Mouse (Mus musculus) liver, adult 2 months (tissue): ENCODE data around the gene Rab11a. TPM values are rescaled to one million over a fixed set of nuclear protein-coding genes. Genes with fewer than 3 reads are reported as not detected.
"Not testable (repeated sequence)": the region's sequence is repeated elsewhere in the genome, so short reads cannot be mapped to it uniquely, and the experiment has no call there.

Experiments used
- DNase-seq: peaks from one replicate; pipeline ENCODE4 v3.0.0-alpha.2; 2011; ENCODE audit warnings: low read depth, low spot score; ENCODE audit errors: extremely low read depth
- H3K27ac ChIP-seq: fragments of 200-500 bp; replicated peaks from 2 replicates; pipeline ENCODE4 v1.5.1; 2012; ENCODE audit warnings: low read depth, mild to moderate bottlenecking, control low read depth, inconsistent platforms, low read length; ENCODE audit not compliant: insufficient read depth
- H3K27me3 ChIP-seq: fragments of 200-500 bp; 2 replicates; pipeline ENCODE4 v1.6.1; 2012; ENCODE audit warnings: mild to moderate bottlenecking, moderate library complexity, low read length, inconsistent platforms; ENCODE audit not compliant: control insufficient read depth, insufficient read depth
- H3K36me3 ChIP-seq: fragments of 200-500 bp; 2 replicates; pipeline ENCODE4 v1.6.1; 2012; ENCODE audit warnings: low read length, inconsistent platforms; ENCODE audit not compliant: control insufficient read depth, insufficient read depth
- H3K4me1 ChIP-seq: fragments of 200-500 bp; 2 replicates; pipeline ENCODE4 v1.6.1; 2011; ENCODE audit warnings: low read length; ENCODE audit not compliant: control insufficient read depth, insufficient read depth
- H3K4me3 ChIP-seq: fragments of 200-500 bp; 2 replicates; pipeline ENCODE4 v1.5.1; 2011; ENCODE audit warnings: low read depth, mild to moderate bottlenecking, control low read depth, low read length, moderate library complexity; ENCODE audit not compliant: insufficient read depth
- H3K79me2 ChIP-seq: fragments of 200-500 bp; 2 replicates; pipeline ENCODE4 v1.6.1; 2012; ENCODE audit warnings: inconsistent platforms, mild to moderate bottlenecking, low read length, moderate library complexity; ENCODE audit not compliant: control insufficient read depth, insufficient read depth
- H3K9ac ChIP-seq: fragments of 200-500 bp; 2 replicates; pipeline ENCODE4 v1.6.1; 2012; ENCODE audit warnings: low read depth, mild to moderate bottlenecking, control low read depth, inconsistent platforms, low read length
- CTCF ChIP-seq: fragments of 200-500 bp; IDR thresholded peaks from 2 replicates; pipeline ENCODE4 v1.5.1; 2011; ENCODE audit warnings: low read depth, low read length, control low read depth
- POLR2A ChIP-seq: fragments of 200-500 bp; IDR thresholded peaks from 2 replicates; pipeline ENCODE4 v1.6.1; 2011; ENCODE audit warnings: low read length, control low read depth; ENCODE audit not compliant: insufficient read depth; ENCODE audit errors: extremely low read depth
- WGBS: fragments of 180-500 bp; shearing (Covaris S2); methylation state at CpG from one replicate; pipeline ENCODE4 v1.1.7; 2018; 5-methylcytosine and 5-hydroxymethylcytosine counted together
- polyA plus RNA-seq: library from polyadenylated mRNA; depleted of rRNA; stranded (reverse); fragments of >200 nt; gene quantifications from 2 replicates; pipeline ENCODE4 v1.2.3, GENCODE M21; 2012
- total RNA-seq: library from RNA; depleted of rRNA; stranded (reverse); fragments of >200 nt; gene quantifications from 2 replicates; pipeline ENCODE4 v1.2.3, GENCODE M21; 2014

Rab11a gene
- total and polyA plus RNA-seq, 2 experiments: 57.7 to 81.2 TPM

DNA sequence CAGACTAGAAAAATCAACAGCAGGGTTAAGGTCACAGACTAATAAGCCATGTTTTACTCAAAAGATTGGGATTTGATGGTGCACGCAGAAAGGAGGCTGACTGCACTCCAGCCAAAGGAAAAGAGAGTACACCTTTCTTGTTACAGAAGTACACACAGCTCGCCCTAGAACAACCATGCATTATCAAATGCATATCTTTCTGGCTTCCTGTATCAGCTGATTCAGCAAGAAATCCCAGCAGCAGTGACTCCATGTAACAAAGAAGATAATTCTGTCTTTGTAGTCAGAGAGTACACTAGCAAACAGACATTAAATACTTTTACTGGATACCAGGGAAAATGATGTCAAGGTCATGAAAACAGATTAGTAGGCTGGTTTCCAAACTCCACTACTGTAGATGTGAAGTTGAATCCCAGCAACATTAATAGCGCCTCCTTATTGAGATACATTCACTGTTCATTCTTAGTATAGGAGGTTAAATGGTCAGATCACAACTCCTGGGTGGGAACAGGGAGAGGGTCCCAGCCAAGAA lies 6.5 kb downstream of the Rab11a start:
- WGBS: 29% methylated on average over 3 of the region's 3 CpGs
- H3K27ac ChIP-seq: 0 out of 2 replicates have a peak overlapping the region, but pooled peaks have one; percentile 29

DNA sequence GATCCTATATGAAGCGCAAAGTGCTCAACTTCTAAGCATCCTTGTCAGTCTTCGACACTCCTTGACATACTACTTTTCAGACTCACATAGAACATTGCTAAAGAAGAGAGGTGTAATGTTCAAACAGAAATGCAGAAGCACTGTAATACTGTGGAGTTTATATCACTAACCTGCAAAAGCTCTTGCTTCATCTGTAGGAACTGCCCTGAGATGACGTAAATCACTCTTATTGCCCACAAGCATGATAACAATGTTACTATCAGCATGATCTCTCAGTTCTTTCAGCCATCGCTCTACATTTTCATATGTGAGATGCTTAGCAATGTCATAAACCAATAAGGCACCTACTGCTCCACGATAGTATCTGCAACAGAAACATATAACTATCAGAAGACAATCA lies 11.1 kb downstream of the Rab11a start:
- H3K79me2 ChIP-seq: peaks cover 21% of the 10 kb centered on the region; the same call in 1 of the 2 replicates
- 96% methylated on average over 5 of the region's 5 CpGs for WGBS
- DNase-seq: no peak
- no peak overlapping the region for H3K9ac ChIP-seq
- TF ChIP-seq CTCF: no peak
- TF ChIP-seq POLR2A: no peak
- no peaks in the 10 kb centered on the region for H3K27me3 ChIP-seq
- no peak overlapping the region for H3K4me3 ChIP-seq
- H3K36me3 ChIP-seq: peaks cover 33% of the 10 kb centered on the region
- H3K4me1 ChIP-seq: peaks cover 10% of the 10 kb centered on the region
- no peak overlapping the region for H3K27ac ChIP-seq

More for the DNA sequence above, 6.5 kb downstream of the Rab11a start:
- no peak overlapping the region for H3K9ac ChIP-seq
- H3K4me3 ChIP-seq: no peak overlapping the region
- peaks cover 24% of the 10 kb centered on the region for H3K4me1 ChIP-seq
- peaks cover 13% of the 10 kb centered on the region for H3K36me3 ChIP-seq
- peaks cover 26% of the 10 kb centered on the region; the same call in 1 of the 2 replicates for H3K79me2 ChIP-seq
- no peak for TF ChIP-seq POLR2A
- DNase-seq: peak; percentile 60
- H3K27me3 ChIP-seq: no peaks in the 10 kb centered on the region

DNA sequence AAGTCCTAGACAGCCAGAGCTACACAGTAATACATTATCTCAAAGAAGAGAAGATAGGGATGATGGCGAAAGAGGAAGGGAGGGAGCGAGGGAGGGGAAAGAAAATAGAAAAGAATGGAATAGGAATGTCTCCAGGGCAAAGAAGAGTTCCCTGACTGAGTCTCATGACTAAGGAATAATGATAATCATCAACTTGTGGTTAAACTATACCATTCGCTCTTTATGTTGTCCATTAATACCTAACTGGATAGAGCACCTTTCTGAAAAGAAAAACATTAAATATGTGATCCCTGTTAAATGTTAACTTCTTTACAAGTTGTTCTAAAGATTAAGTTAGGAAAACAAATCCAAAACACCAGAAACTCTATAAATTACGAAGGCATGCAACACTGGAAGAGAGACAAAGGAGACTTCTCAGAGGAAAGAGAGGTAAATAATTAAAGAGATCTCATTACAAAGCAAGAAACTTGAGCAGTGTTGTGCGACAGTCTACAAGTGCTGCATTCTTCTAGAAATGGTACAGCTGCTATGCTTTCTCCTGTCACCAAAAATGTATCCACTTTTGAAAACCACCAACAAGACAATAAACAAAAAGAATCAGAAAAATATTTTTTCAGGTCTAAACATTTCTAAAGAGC lies 17.9 kb downstream of the Rab11a start:
- no peak overlapping the region for H3K9ac ChIP-seq
- H3K36me3 ChIP-seq: peaks cover 30% of the 10 kb centered on the region
- H3K4me3 ChIP-seq: no peak overlapping the region
- 80% methylated on average over 5 of the region's 5 CpGs for WGBS
- no peaks in the 10 kb centered on the region for H3K27me3 ChIP-seq
- H3K27ac ChIP-seq: no peak overlapping the region
- TF ChIP-seq CTCF (no peak), POLR2A (no peak)
- no peaks in the 10 kb centered on the region; the same call in 1 of the 2 replicates for H3K79me2 ChIP-seq
- H3K4me1 ChIP-seq: no peaks in the 10 kb centered on the region
- DNase-seq: no peak

DNA sequence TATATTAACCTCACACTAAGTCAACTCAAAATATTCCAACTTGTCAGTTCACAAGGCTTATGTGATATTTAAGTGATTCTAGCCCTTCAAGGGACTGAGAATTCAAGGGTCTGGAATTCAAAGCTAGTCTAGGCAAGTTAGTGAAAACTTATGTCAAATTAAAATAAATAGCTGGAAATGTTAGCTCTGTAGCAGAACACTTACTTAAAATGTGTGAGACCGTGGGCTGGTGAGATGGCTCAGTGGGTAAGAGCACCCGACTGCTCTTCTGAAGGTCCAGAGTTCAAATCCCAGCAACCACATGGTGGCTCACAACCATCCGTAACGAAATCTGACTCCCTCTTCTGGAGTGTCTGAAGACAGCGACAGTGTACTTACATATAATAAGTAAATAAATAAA lies 27.3 kb downstream of the Rab11a start:
- H3K9ac ChIP-seq, H3K4me1 ChIP-seq, DNase-seq, H3K79me2 ChIP-seq, H3K4me3 ChIP-seq, H3K27me3 ChIP-seq, H3K27ac ChIP-seq: not testable (repeated sequence)
- H3K36me3 ChIP-seq: peaks cover 38% of the 10 kb centered on the region
- WGBS: 95% methylated on average over 5 of the region's 5 CpGs

DNA sequence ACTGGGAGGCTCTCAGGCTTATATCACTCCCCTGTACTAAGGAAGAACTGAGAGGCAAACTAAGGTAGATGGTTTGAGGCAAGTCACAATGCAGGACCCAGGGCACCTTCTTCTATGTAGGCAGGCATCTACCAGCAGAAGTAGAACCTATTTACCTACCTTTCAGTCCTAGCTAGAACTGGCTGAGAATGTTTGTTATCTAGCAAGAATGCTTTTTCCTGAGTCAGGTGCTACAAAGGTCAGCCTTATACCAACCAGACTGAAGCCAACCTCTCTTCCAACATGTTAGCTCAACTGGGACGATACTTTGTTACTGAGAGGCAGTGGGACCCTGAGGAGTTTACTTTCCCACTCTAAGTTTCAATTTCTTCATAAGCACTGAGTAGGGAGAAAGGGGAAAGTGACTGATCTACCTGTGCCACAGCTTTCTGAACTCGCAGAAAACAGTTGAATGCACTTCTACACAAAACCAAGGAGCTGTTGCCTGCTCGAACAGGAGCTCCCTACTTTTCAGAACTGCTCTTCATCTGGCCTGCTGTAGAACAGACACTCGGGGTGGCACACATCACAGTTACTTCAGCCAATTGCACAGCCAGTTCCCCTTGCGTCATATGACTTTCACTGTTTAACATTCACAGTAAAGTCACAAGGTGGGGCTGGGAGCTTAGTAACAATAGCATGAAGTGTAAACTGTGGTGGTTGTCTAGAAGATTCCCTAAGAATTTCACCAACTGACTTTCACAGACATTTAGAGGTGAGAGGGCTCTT lies 33.3 kb downstream of the Rab11a start:
- Histone ChIP-seq H3K4me3 (no peak overlapping the region), H3K9ac (no peak overlapping the region), H3K27me3 (no peaks in the 10 kb centered on the region), H3K79me2 (no peaks in the 10 kb centered on the region), H3K36me3 (peaks cover 36% of the 10 kb centered on the region), H3K4me1 (peaks cover 10% of the 10 kb centered on the region), H3K27ac (no peak overlapping the region)
- 70% methylated on average over 5 of the region's 5 CpGs for WGBS
- no peak for DNase-seq
- TF ChIP-seq CTCF: no peak
- no peak for TF ChIP-seq POLR2A
